Mouse (Mus musculus): ENCODE results near the gene Ddb2.

GRCm38 (mm10) chr2:91202972-91203656 lies 33.7 kb downstream of the Ddb2 start:
- TF ChIP-seq POLR2A (IDR thresholded peaks at IDR 0.05; ENCODE audit: insufficient read depth, low read depth, low read length) (no peak), CTCF (IDR thresholded peaks at IDR 0.05) (no peak), EP300 (IDR thresholded peaks at IDR 0.05; ENCODE audit: insufficient read depth, low read depth, low read length) (no peak)

Measured in heart, adult 2 months (tissue).